Comparison of ENCODE assay signal across 8 mouse cellular contexts in the genomic region with DNA sequence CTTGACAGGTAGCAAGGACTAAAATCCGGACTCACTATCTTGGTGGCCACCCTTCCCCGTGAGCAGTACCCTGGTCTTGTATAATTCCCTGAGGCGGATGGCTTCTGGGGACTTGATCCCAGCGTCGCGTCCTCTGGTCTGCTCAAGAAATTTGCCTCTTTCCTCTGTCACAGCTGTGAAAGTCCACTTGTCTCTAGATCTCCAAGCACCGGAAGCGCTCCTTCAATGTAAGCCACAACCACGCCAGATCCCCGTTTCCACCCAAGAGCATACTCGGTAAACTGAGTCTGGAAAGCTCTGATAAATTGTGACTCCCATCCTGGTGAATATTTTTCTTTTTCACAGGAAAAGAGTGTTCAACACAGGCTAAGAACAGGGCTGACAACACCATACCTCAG. TPM values are rescaled to one million over a fixed set of nuclear protein-coding genes. Genes with fewer than 3 reads are reported as not detected.
A peak's percentile ranks its signal among the peaks of the same experiment; 100 is the strongest.
DNase-seq lines count a peak whose midpoint lies in the region; ATAC-seq and TF ChIP-seq lines count a peak whose summit lies in the region.

No protein-coding gene starts in this region.

- H3K9me3 ChIP-seq in neural tube, embryonic 11.5 days (ENCODE audit: control insufficient read depth, low read length), result no peaks in the 10 kb centered on the region
- H3K9me3 ChIP-seq in hindbrain, embryonic 10.5 days, result no peaks in the 10 kb centered on the region

- ATAC-seq in neural tube, embryonic 11.5 days (ENCODE audit: insufficient read depth, low FRiP score, low TSS enrichment), result peak; percentile 14; the same call in 1 of the 2 replicates
- peak; percentile 17; the same call in 1 of the 2 replicates for ATAC-seq in megakaryocyte, adult 5-6 weeks (ENCODE audit: poor library complexity, severe bottlenecking)

- no peaks in the 10 kb centered on the region for H3K27me3 ChIP-seq in cerebellum, adult 2 months (ENCODE audit: control insufficient read depth, insufficient read depth, low read length)
- no peaks in the 10 kb centered on the region for H3K27me3 ChIP-seq in neural tube, embryonic 11.5 days (ENCODE audit: control insufficient read depth, insufficient read depth, low read length)
- no peaks in the 10 kb centered on the region for H3K27me3 ChIP-seq in hindbrain, embryonic 10.5 days (ENCODE audit: insufficient read depth, poor library complexity, severe bottlenecking)

- no peaks in the 10 kb centered on the region for H3K4me1 ChIP-seq in cerebellum, adult 2 months (ENCODE audit: control insufficient read depth, insufficient read depth, low read length)
- H3K4me1 ChIP-seq in neural tube, embryonic 11.5 days (ENCODE audit: control insufficient read depth, insufficient read depth, low read length), result 0 out of 2 replicates have a peak, but pooled peaks cover 2% of the 10 kb centered on the region
- H3K4me1 ChIP-seq in hindbrain, embryonic 10.5 days (replicated peaks), result peaks cover 17% of the 10 kb centered on the region

- peak overlapping the region; percentile 81 for H3K4me3 ChIP-seq in cerebellum, adult 2 months (replicated peaks; ENCODE audit: insufficient read depth, low read depth, low read length)
- H3K4me3 ChIP-seq in neural tube, embryonic 11.5 days (ENCODE audit: low read depth, low read length), result peak overlapping the region; percentile 47
- H3K4me3 ChIP-seq in hindbrain, embryonic 10.5 days, result peak overlapping the region; percentile 66

- peak overlapping the region; percentile 63 for H3K4me2 ChIP-seq in neural tube, embryonic 11.5 days (ENCODE audit: low read depth)

- no peak for TF ChIP-seq POLR2A in cerebellum, adult 2 months (IDR thresholded peaks at IDR 0.05; ENCODE audit: borderline replicate concordance, insufficient read depth, low read length)

- no peak for TF ChIP-seq CTCF in cerebellum, adult 2 months (IDR thresholded peaks at IDR 0.05; ENCODE audit: borderline replicate concordance, insufficient read depth, low read depth, low read length)

- no peak for DNase-seq in cerebellum, adult 2 months
- no peak for DNase-seq in cerebellum, adult 9-11 months
- DNase-seq in neural tube, embryonic 11.5 days (ENCODE audit: low spot score), result peak; percentile 21
- no peak for DNase-seq in neural tube, embryonic 10.5 days (ENCODE audit: extremely low spot score, low spot score)
- no peak for DNase-seq in hindbrain, embryonic 10.5 days (ENCODE audit: low spot score)
- DNase-seq in layer of hippocampus, postnatal 10 days (ENCODE audit: low spot score in 2 of 2), result no peak
- DNase-seq in spleen, postnatal 4 days (ENCODE audit: low spot score in 2 of 2), result no peak

- 2% methylated on average over 11 of the region's 11 CpGs for WGBS in cerebellum, adult 2 months
- whole genome bisulfite sequencing in neural tube, embryonic 11.5 days, result 7% methylated on average over 11 of the region's 11 CpGs
- 4% methylated on average over 11 of the region's 11 CpGs for WGBS in hindbrain, embryonic 10.5 days

- H3K27ac ChIP-seq in cerebellum, adult 2 months (ENCODE audit: insufficient read depth, low read length), result peak overlapping the region; percentile 78
- H3K27ac ChIP-seq in neural tube, embryonic 11.5 days (ENCODE audit: low read depth, low read length), result 0 out of 2 replicates have a peak overlapping the region, but pooled peaks have one; percentile 63
- H3K27ac ChIP-seq in hindbrain, embryonic 10.5 days, result peak overlapping the region; percentile 91

- H3K36me3 ChIP-seq in neural tube, embryonic 11.5 days (ENCODE audit: control insufficient read depth, insufficient read depth, low read length), result no peaks in the 10 kb centered on the region
- H3K36me3 ChIP-seq in hindbrain, embryonic 10.5 days, result no peaks in the 10 kb centered on the region

- peak overlapping the region; percentile 72 for H3K9ac ChIP-seq in neural tube, embryonic 11.5 days (ENCODE audit: low read length)

RNA-seq across cellular contexts. Expression of a gene that starts 0.3 kb away (rescaled TPM):
- polyA plus RNA-seq in cerebellum, adult 2 months (2012; rRNA removed), result 49.1 and 54.0 TPM in 2 replicates
- 5.8 and 6.4 TPM in 2 replicates for polyA plus RNA-seq in neural tube, embryonic 11.5 days (2014; fragmentation: Nextera tagmentation; extraction: Ambion mirVana)
- polyA plus RNA-seq in hindbrain, embryonic 10.5 days (2016; fragmentation: Nextera tagmentation; extraction: Ambion mirVana), result 5.9 and 7.2 TPM in 2 replicates
- total RNA-seq in megakaryocyte, adult 5-6 weeks (2015), result 3.2 and 3.4 TPM in 2 replicates
- 1.5 and 2.4 TPM in 2 replicates for total RNA-seq in megakaryocyte, adult 5-6 weeks (2017)
- 10 to 100 TPM; 13.1 to 16.2 TPM for total RNA-seq in layer of hippocampus, postnatal 10 days (2021)

RNA-seq across cellular contexts. Expression of a gene that starts 3.5 kb away (rescaled TPM):
- 141 and 158 TPM in 2 replicates for polyA plus RNA-seq in cerebellum, adult 2 months (2012; rRNA removed)
- polyA plus RNA-seq in neural tube, embryonic 11.5 days (2014; fragmentation: Nextera tagmentation; extraction: Ambion mirVana), result 27.5 and 34.0 TPM in 2 replicates
- polyA plus RNA-seq in hindbrain, embryonic 10.5 days (2016; fragmentation: Nextera tagmentation; extraction: Ambion mirVana), result 33.4 and 35.2 TPM in 2 replicates
- total RNA-seq in megakaryocyte, adult 5-6 weeks (2015), result 14.9 and 16.2 TPM in 2 replicates
- 30.8 and 32.9 TPM in 2 replicates for total RNA-seq in megakaryocyte, adult 5-6 weeks (2017)
- total RNA-seq in layer of hippocampus, postnatal 10 days (2021), result 10 to 100 TPM; 51.7 to 54.5 TPM

RNA-seq across cellular contexts. Expression of a gene that starts 10.5 kb away (rescaled TPM):
- polyA plus RNA-seq in cerebellum, adult 2 months (2012; rRNA removed), result 9.8 and 10.2 TPM in 2 replicates
- polyA plus RNA-seq in neural tube, embryonic 11.5 days (2014; fragmentation: Nextera tagmentation; extraction: Ambion mirVana), result 4.2 and 4.7 TPM in 2 replicates
- 4.3 and 5.5 TPM in 2 replicates for polyA plus RNA-seq in hindbrain, embryonic 10.5 days (2016; fragmentation: Nextera tagmentation; extraction: Ambion mirVana)
- total RNA-seq in megakaryocyte, adult 5-6 weeks (2015), result 0.18 and 0.25 TPM in 2 replicates
- 0.44 and 0.49 TPM in 2 replicates for total RNA-seq in megakaryocyte, adult 5-6 weeks (2017)
- total RNA-seq in layer of hippocampus, postnatal 10 days (2021), result 1 to 10 TPM; 3.8 to 4.3 TPM

RNA-seq across cellular contexts. Expression of a gene that starts 46.2 kb away (rescaled TPM):
- polyA plus RNA-seq in cerebellum, adult 2 months (2012; rRNA removed), result 0.31 and 0.33 TPM in 2 replicates
- not detected in 2 replicates for polyA plus RNA-seq in neural tube, embryonic 11.5 days (2014; fragmentation: Nextera tagmentation; extraction: Ambion mirVana)
- not detected in 2 replicates for polyA plus RNA-seq in hindbrain, embryonic 10.5 days (2016; fragmentation: Nextera tagmentation; extraction: Ambion mirVana)
- not detected in 2 replicates for total RNA-seq in megakaryocyte, adult 5-6 weeks (2015)
- not detected in 2 replicates for total RNA-seq in megakaryocyte, adult 5-6 weeks (2017)
- 1 to 10 TPM in 1 of 2 experiments, under 1 TPM in 1; 0.76 to 1.1 TPM for total RNA-seq in layer of hippocampus, postnatal 10 days (2021)

RNA-seq across cellular contexts. Expression of a gene that starts 46.3 kb away (rescaled TPM):
- polyA plus RNA-seq in cerebellum, adult 2 months (2012; rRNA removed), result 143 and 150 TPM in 2 replicates
- polyA plus RNA-seq in neural tube, embryonic 11.5 days (2014; fragmentation: Nextera tagmentation; extraction: Ambion mirVana), result 45.0 and 46.9 TPM in 2 replicates
- 37.0 and 38.0 TPM in 2 replicates for polyA plus RNA-seq in hindbrain, embryonic 10.5 days (2016; fragmentation: Nextera tagmentation; extraction: Ambion mirVana)
- 83.4 and 85.5 TPM in 2 replicates for total RNA-seq in megakaryocyte, adult 5-6 weeks (2015)
- total RNA-seq in megakaryocyte, adult 5-6 weeks (2017), result 50.3 and 64.2 TPM in 2 replicates
- 10 to 100 TPM; 79.0 to 89.5 TPM for total RNA-seq in layer of hippocampus, postnatal 10 days (2021)
